Mouse (Mus musculus): Measurements from ENCODE around the gene Sp7. TPM values are rescaled to one million over a fixed set of nuclear protein-coding genes. Genes with fewer than 3 reads are reported as not detected.
"Not testable (repeated sequence)": the region's sequence is repeated elsewhere in the genome, so short reads cannot be mapped to it uniquely, and the experiment has no call there.

Sp7 gene
- total and polyA plus RNA-seq, 2 experiments from 2014 or later: 0.30 to 2.1 TPM

- H3K27me3 ChIP-seq (ENCODE audit: insufficient read depth, low read length): no peaks in the 10 kb centered on the region
- H3K4me1 ChIP-seq (ENCODE audit: insufficient read depth): peaks cover 4% of the 10 kb centered on the region; the same call in 1 of the 2 replicates
- ATAC-seq: no peak
- H3K9ac ChIP-seq: no peak overlapping the region
- no peak for DNase-seq
- 0 out of 2 replicates have a peak, but pooled peaks cover 14% of the 10 kb centered on the region for H3K36me3 ChIP-seq (ENCODE audit: insufficient read depth)
- no peaks in the 10 kb centered on the region for H3K9me3 ChIP-seq (ENCODE audit: low read length)
- no peak overlapping the region for H3K4me3 ChIP-seq (ENCODE audit: low read depth, low read length)
- WGBS: 92% methylated on average over 4 of the region's 4 CpGs
- TF ChIP-seq CTCF (IDR thresholded peaks at IDR 0.05; ENCODE audit: low read depth): no peak
- no peak overlapping the region for H3K27ac ChIP-seq (ENCODE audit: low read depth, low read length)
- no peak overlapping the region for H3K4me2 ChIP-seq (ENCODE audit: low read depth)
Observed at GRCm38 (mm10) chr15:102346444-102346843, 20.5 kb downstream of the Sp7 start.

DNA sequence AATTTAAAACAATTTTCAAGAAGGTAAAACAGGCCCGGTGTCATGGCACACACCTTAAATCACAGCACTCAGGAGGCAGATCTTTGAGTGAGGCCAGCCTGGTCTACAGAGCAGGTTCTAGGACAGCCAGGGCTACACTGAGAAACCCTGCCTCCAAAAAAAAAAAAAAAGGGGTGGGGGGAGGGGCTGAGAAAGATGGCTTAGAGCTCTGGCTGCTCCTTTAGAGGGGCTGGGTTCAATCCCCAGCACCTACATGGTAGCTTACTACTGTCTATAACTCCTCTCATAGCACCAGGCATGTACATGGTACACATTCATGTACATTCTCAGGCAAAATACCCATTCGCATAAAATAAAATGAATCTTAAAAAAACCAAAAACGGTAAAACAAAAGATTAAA lies 22.5 kb downstream of the Sp7 start:
- DNase-seq: no peak

GRCm38 (mm10) chr15:102341580-102341979 lies 25.4 kb downstream of the Sp7 start:
- H3K4me2 ChIP-seq (ENCODE audit: low read depth): no peak overlapping the region
- 16% methylated on average over 1 of the region's 1 CpGs for WGBS
- no peak for ATAC-seq
- no peak overlapping the region for H3K4me3 ChIP-seq (ENCODE audit: low read depth, low read length)
- peaks cover 45% of the 10 kb centered on the region for H3K36me3 ChIP-seq (ENCODE audit: insufficient read depth)
- no peak overlapping the region for H3K27ac ChIP-seq (ENCODE audit: low read depth, low read length)
- H3K9ac ChIP-seq: no peak overlapping the region
- peak; percentile 30 for DNase-seq
- H3K27me3 ChIP-seq (ENCODE audit: insufficient read depth, low read length): no peaks in the 10 kb centered on the region
- H3K4me1 ChIP-seq (ENCODE audit: insufficient read depth): no peaks in the 10 kb centered on the region
- peak; percentile 67 for TF ChIP-seq CTCF (IDR thresholded peaks at IDR 0.05; ENCODE audit: low read depth)
- no peaks in the 10 kb centered on the region for H3K9me3 ChIP-seq (ENCODE audit: low read length)

More for the DNA sequence above, 22.5 kb downstream of the Sp7 start:
- Histone ChIP-seq H3K9me3 (ENCODE audit: low read length) (no peaks in the 10 kb centered on the region), H3K27me3 (ENCODE audit: insufficient read depth, low read length) (no peaks in the 10 kb centered on the region), H3K4me1 (ENCODE audit: insufficient read depth) (no peaks in the 10 kb centered on the region), H3K36me3 (ENCODE audit: insufficient read depth) (peaks cover 17% of the 10 kb centered on the region), H3K4me2 (ENCODE audit: low read depth) (no peak overlapping the region), H3K27ac (ENCODE audit: low read depth, low read length) (no peak overlapping the region), H3K4me3 (ENCODE audit: low read depth, low read length) (no peak overlapping the region), H3K9ac (no peak overlapping the region)
- ATAC-seq: no peak
- no peak for TF ChIP-seq CTCF (IDR thresholded peaks at IDR 0.05; ENCODE audit: low read depth)
- WGBS: 94% methylated on average over 3 of the region's 3 CpGs

DNA sequence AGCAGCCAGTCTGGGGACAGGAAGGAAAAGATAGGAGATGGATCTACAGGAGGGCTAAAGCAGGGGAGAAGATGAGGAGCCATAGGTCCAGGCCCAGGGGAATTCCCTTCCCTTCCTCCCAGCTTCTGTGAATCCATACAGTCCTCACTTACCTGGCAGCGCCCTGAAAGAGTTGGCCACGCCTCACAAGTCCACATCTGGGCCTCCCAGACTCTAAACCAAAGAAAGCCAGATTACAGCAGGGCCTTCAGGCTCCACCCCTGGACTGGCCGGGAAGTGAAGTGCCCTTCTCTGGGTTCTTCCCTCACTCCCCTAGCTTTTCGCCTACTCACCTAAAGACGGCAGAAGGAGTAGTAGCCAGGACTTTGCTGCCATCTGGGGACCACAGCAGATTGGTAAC lies 27.4 kb downstream of the Sp7 start:
- Histone ChIP-seq H3K9me3 (ENCODE audit: low read length) (no peaks in the 10 kb centered on the region), H3K4me3 (ENCODE audit: low read depth, low read length) (no peak overlapping the region), H3K27me3 (ENCODE audit: insufficient read depth, low read length) (no peaks in the 10 kb centered on the region), H3K36me3 (ENCODE audit: insufficient read depth) (peaks cover 48% of the 10 kb centered on the region), H3K4me2 (ENCODE audit: low read depth) (no peak overlapping the region), H3K27ac (ENCODE audit: low read depth, low read length) (no peak overlapping the region), H3K9ac (no peak overlapping the region), H3K4me1 (ENCODE audit: insufficient read depth) (no peaks in the 10 kb centered on the region)
- WGBS: 70% methylated on average over 5 of the region's 5 CpGs
- no peak for DNase-seq
- no peak for ATAC-seq
- TF ChIP-seq CTCF (IDR thresholded peaks at IDR 0.05; ENCODE audit: low read depth): no peak

- peaks cover 51% of the 10 kb centered on the region for H3K36me3 ChIP-seq (ENCODE audit: insufficient read depth)
- no peak overlapping the region for H3K4me3 ChIP-seq (ENCODE audit: low read depth, low read length)
- H3K9ac ChIP-seq: no peak overlapping the region
- WGBS: 85% methylated on average over 4 of the region's 4 CpGs
- H3K4me1 ChIP-seq (ENCODE audit: insufficient read depth): peaks cover 15% of the 10 kb centered on the region
- H3K27me3 ChIP-seq (ENCODE audit: insufficient read depth, low read length): no peaks in the 10 kb centered on the region
- no peak overlapping the region for H3K27ac ChIP-seq (ENCODE audit: low read depth, low read length)
- H3K4me2 ChIP-seq (ENCODE audit: low read depth): no peak overlapping the region
- H3K9me3 ChIP-seq (ENCODE audit: low read length): no peaks in the 10 kb centered on the region
- TF ChIP-seq CTCF (IDR thresholded peaks at IDR 0.05; ENCODE audit: low read depth): no peak
- no peak for ATAC-seq
- DNase-seq: no peak
Observed at GRCm38 (mm10) chr15:102336946-102337345, 30.0 kb downstream of the Sp7 start.

GRCm38 (mm10) chr15:102335925-102336324 lies 31.1 kb downstream of the Sp7 start:
- not testable (repeated sequence) for H3K9ac ChIP-seq; H3K9me3 ChIP-seq (ENCODE audit: low read length); H3K27ac ChIP-seq (ENCODE audit: low read depth, low read length); H3K4me2 ChIP-seq (ENCODE audit: low read depth); ATAC-seq; H3K27me3 ChIP-seq (ENCODE audit: insufficient read depth, low read length); H3K4me3 ChIP-seq (ENCODE audit: low read depth, low read length)
- 94% methylated on average over 5 of the region's 5 CpGs for WGBS
- peak; percentile 55 for TF ChIP-seq CTCF (IDR thresholded peaks at IDR 0.05; ENCODE audit: low read depth)
- peaks cover 15% of the 10 kb centered on the region for H3K4me1 ChIP-seq (ENCODE audit: insufficient read depth)
- peak; percentile 16 for DNase-seq
- H3K36me3 ChIP-seq (ENCODE audit: insufficient read depth): peaks cover 51% of the 10 kb centered on the region

- DNase-seq (no peak), ATAC-seq (no peak)
- Histone ChIP-seq H3K4me1 (ENCODE audit: insufficient read depth) (peaks cover 15% of the 10 kb centered on the region), H3K27ac (ENCODE audit: low read depth, low read length) (no peak overlapping the region), H3K9me3 (ENCODE audit: low read length) (no peaks in the 10 kb centered on the region), H3K36me3 (ENCODE audit: insufficient read depth) (peaks cover 54% of the 10 kb centered on the region), H3K9ac (no peak overlapping the region), H3K4me2 (ENCODE audit: low read depth) (no peak overlapping the region), H3K27me3 (ENCODE audit: insufficient read depth, low read length) (no peaks in the 10 kb centered on the region), H3K4me3 (ENCODE audit: low read depth, low read length) (no peak overlapping the region)
- WGBS: 91% methylated on average over 8 of the region's 8 CpGs
- no peak for TF ChIP-seq CTCF (IDR thresholded peaks at IDR 0.05; ENCODE audit: low read depth)
Observed at GRCm38 (mm10) chr15:102335254-102335653, 31.7 kb downstream of the Sp7 start.
